Mouse (Mus musculus): Measurements from ENCODE around the gene Mrln. TPM values are rescaled to one million over a fixed set of nuclear protein-coding genes. Genes with fewer than 3 reads are reported as not detected.

Mrln gene
- total RNA-seq, 2 experiments from 2014 or later: not detected

DNA sequence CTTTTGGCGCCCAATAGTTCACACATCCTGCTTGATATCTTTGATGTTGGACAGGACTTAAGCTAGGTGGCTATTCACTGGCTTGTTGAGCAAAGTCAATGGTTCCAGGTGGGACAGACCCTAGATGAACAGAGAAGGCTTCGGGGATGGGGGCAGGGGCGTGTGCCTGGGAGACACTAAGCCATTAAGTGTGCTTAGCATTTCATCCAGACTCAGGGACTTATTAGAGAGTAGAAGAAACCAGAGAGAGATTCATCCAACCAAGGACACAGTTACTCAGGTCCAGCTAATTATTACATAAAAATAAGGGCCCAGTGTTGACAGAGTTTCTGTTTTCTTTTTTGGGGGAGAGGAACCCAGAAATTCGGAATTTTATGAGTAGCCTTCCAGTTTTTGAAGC, 45.9 kb downstream of the Mrln start:
- no peak for DNase-seq (ENCODE audit: extremely low spot score in 1 of 2, low spot score in 1 of 2)

DNA sequence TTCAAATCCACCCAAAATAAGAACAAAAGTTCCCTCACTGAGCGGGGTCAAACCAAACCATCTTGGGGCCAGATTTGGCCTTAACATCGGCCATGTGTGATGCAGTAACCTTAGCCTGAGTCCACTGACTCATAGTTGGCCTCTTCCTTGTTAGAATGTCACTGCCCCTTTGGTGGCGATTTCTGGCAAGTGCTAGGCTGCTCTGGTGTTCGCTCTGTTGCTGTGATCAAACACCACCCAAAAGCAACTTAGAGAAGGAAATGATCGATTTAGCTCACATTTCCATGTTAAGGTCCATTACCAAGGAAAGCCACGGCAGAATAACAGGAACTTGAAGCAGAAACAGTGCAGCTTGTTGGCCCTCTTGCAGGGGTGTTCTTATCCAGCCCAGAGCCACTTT, 46.3 kb downstream of the Mrln start:
- DNase-seq (ENCODE audit: extremely low spot score in 1 of 2, low spot score in 1 of 2): no peak

DNA sequence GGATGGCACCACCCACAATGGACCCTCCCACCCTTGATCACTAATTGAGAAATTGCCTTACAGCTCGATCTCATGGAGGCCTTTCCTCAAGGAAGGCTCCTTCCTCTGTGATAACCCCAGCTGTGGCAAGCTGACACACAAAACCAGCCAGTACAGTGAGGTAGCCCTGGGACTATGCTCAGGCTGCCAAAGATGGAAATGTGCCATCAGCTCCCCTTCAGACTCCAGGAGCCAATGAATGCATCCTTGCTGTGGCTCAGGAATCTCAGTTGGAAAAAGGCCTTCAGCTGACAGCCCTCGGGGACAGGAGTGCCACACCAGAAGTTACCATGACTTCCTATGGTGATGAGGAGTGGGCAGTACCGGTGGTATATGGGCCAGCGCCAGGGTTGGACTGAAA, 50.2 kb downstream of the Mrln start:
- DNase-seq (ENCODE audit: extremely low spot score in 1 of 2, low spot score in 1 of 2): no peak

DNA sequence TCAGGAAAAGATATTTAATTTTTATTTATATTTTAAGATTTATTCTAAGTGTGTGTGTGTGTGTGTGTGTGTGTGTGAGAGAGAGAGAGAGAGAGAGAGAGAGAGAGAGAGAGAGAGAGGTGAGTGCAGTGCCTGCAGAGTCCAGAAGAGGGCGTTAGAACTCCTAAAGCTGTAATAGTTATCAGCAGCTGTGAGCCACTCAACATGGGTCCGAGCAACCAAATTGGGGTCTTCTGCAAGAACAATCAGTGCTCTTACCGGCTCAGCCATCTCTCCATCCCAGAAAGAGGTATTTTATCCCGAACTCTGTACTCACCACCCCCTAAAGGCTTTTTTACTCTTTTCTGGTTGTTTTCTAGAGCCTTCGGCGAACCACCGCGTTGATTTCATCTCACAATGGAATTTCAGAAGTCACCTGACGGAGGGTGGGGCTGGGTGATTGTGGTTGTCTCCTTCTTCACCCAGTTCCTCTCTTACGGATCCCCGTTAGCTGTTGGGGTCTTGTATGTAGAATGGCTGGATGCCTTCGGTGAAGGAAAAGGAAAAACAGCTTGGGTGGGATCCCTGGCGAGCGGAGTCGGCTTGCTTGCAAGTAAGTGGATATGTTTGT, 51.2 kb downstream of the Mrln start:
- no peak for DNase-seq (ENCODE audit: extremely low spot score in 1 of 2, low spot score in 1 of 2)

DNA sequence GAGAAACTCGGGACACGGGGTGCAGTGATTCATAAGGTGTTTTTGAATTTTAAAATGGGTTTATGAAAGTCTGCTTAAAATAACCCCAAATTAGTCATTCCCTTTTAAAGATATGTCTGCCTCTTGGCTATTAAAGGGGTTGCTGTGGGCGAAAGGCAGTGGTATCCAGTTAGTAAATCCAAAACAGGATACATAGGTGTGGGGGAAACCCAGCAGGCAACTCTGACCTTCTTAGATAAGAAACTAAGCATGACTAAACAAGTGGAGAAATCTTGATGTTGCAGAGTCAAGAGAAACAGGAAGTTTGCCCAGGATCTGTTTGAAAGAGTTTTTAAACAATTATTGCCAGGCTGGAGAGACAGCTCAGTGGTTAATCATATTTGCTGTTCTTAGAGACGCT, 52.6 kb downstream of the Mrln start:
- DNase-seq (ENCODE audit: extremely low spot score in 1 of 2, low spot score in 1 of 2): no peak

DNA sequence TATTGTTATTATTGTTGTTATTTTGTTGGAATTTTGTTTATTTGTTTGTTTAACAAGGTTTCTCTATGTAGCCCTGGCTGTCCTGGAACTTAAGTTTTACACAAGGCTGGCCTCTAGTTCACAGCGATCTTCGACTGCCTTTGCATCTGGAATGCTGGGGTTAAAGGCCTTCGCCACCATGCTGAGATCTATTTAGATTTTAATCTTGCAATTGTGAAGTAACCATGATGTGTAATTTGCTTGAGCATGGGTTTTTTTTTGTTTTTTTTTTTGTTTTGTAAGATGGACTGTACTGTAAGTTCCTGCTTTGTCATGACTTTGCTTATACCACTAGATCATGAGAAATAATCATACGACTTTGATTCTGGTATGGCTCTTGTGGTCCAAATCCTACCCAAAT, 56.4 kb downstream of the Mrln start:
- no peak for DNase-seq (ENCODE audit: extremely low spot score in 1 of 2, low spot score in 1 of 2)

DNA sequence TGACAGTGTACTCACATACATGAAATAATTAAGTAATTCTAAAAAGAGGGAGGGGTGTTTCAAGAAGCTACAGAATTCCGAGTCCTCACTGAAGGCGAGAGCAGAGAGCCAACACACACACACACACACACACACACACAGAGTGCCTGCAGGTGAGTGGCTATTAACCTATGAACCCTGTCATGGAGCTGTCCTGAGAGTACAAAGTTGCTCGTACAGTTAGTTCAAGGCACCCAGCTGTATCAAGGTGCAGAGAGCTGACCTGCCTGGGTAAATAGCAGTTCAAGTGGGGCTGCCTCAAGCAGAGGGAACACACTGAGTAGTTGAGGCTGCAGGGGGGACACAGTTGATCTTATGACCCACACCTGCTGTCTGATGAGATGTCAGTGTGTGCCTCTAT, 57.6 kb downstream of the Mrln start:
- no peak for DNase-seq (ENCODE audit: extremely low spot score in 1 of 2, low spot score in 1 of 2)

DNA sequence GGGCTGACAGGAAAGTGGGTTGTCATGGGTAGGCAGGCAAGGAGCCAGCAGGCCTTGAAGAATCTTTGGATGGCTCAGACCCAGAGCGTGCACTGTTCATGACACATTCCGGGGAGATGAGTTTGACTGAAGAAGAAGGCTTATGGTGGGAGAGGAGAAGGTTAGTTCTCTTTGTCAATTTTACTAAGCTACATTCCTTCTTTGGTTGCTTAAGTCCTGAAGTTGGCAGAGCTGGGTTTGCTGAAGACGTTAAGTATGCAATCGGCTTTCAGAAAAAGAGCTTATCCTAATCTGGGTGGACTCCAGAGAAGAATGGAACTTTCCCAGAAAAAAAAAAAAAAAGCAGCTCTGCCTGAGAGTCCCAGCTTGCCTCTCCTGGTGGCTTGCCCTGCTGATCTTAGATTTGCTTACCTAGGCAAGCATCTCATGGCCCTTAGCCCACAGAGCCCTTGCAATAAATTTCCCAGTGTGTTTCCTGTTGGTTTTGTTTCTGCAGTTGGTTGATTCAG, 59.3 kb downstream of the Mrln start:
- DNase-seq (ENCODE audit: extremely low spot score in 1 of 2, low spot score in 1 of 2): no peak

DNA sequence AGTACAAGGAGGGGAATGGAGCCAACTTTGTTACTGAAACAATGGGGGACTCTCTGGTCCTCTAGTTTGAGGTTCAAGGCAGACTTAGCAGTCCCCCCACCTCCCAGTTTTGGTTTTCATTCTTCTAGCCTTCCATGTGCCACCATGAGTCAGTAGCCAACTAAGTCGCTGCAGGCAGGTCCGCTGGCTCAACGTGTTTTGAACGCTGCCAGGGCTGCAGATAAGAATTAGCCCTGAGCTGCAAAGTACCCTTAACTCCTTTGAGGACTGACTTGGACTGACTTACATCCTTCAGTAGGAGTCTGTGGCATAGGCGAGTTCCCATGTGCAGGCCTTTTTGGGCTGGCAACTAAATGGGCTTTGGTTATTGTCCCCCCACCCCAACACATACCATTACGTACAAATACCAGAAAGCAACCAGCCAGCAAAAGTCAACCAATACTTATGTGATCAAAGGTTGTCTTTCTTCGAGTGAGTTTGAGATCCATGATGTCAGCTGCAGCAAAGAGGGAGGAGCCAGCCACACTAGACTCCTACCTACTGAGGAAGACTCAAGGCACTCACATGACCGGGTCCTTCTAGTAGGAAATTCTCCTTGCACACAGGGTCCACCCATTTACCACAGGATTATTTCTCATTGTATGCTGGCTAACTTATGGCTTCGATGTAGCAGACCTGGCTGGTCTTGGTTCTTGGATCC, 60.0 kb downstream of the Mrln start:
- DNase-seq (ENCODE audit: extremely low spot score in 1 of 2, low spot score in 1 of 2): no peak

DNA sequence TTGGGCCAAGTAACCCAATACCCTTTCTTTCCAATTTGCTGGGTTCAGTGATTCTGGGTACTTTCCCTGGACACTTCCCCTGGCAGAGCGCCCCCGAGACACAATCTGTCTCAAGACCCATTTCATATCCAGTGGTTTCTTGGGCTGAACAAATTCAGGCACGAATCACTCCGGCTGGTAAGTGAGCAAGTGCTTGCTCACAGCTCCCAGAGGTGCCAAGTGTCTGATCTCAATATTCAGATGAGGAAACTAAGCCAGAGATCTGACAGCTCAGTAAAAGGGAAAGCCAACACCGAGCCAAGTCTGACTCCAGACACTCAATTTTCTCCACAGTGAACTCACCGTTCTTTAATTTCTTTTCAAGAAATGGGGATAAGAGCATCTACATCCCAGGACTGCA, 62.0 kb downstream of the Mrln start:
- no peak for DNase-seq (ENCODE audit: extremely low spot score in 1 of 2, low spot score in 1 of 2)

DNA sequence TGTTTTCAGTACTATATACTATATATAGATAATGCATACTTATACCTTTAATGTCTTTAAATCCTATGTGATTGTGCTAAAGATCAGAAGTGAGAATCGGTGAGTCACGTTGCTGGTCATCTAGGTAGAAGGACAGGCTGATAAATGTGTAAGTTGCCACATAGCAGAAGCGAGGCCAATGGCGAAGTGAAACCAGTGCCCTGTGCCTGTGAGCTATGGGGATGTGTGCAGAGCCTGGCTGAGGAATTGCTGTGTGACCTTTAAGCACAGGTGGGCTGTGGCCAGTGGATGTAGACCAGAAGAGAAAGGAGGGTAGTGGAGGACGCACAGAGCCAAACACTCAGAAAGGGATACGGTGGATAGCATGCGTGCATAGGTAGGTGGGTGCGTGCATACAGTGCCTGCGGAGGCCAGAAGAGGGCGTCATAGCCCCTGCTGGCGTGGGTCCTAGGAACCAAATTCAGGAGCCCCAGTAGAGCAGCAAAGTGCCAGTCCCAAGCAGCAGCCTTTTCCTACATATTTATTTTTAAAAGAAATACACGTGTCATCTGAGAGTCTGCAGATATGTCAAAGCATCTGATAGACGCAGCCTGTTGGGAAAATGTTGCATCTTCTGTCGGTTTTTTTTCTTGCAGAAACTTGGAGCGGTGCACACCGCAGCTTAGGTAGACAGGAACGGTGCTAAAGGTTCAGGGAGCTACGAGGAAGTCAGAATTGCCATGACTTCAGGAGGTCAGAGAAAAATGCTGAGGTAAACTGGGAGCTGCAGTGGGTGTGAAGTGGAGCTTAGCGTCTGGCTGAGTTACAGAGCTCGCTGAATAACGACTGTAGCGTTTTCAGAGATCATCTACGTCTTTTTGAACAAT, 64.3 kb downstream of the Mrln start:
- no peak for DNase-seq (ENCODE audit: extremely low spot score in 1 of 2, low spot score in 1 of 2)

Other genes starting within 250 kb of the Mrln start
- 10 to 100 TPM; 56.9 to 62.9 TPM for gene Ccdc6, start 107.5 kb upstream of the Mrln start, total RNA-seq (2021)
- 1 to 10 TPM; 2.2 to 2.8 TPM for gene Slc16a9, start 40.4 kb downstream of the Mrln start, total RNA-seq (2021)
- 10 to 100 TPM; 83.8 to 97.0 TPM for gene Fam13c, start 235.8 kb downstream of the Mrln start, total RNA-seq (2021)

Data from layer of hippocampus, postnatal 25 days (tissue).